Mouse (Mus musculus) common myeloid progenitor, adult 5-6 weeks (primary cell): ENCODE measurements around the gene Zfp719. TPM values are rescaled to one million over a fixed set of nuclear protein-coding genes. Genes with fewer than 3 reads are reported as not detected.

ENCODE experiments used
- ATAC-seq: replicated peaks from 2 replicates; pipeline ENCODE4 v1.8.0; 2016; ENCODE audit warnings: low read depth, mild to moderate bottlenecking, moderate TSS enrichment, inconsistent platforms; ENCODE audit not compliant: poor library complexity, severe bottlenecking
- total RNA-seq: library from RNA; stranded (forward); fragments of 200-1000, 187-1606 nt; gene quantifications from 2 replicates; pipeline ENCODE4 v1.2.3, GENCODE M21; 2017

Gene Zfp719
- total RNA-seq, 1 experiment from 2014 or later: 7.8 TPM

GRCm38 (mm10) chr7:43606896-43607742 lies 27.7 kb downstream of the Zfp719 start, which contains the start of gene Zfp819:
Gene Zfp819 (plus strand): TSS chr7:43607169.
- peak; percentile 78 for ATAC-seq

- peak; percentile 64 for ATAC-seq
These were observed 28.4 kb downstream of the Zfp719 start for GRCm38 (mm10) chr7:43607743-43608287.

GRCm38 (mm10) chr7:43608316-43608824 lies 29.0 kb downstream of the Zfp719 start:
- ATAC-seq: no peak

- peak; percentile 58; the same call in 1 of the 2 replicates for ATAC-seq
These were observed 34.6 kb downstream of the Zfp719 start for GRCm38 (mm10) chr7:43613816-43614551.

GRCm38 (mm10) chr7:43622927-43623326 lies 43.5 kb downstream of the Zfp719 start:
- 0 out of 2 replicates have a peak, but pooled peaks have one; percentile 29 for ATAC-seq

GRCm38 (mm10) chr7:43623819-43624218 lies 44.4 kb downstream of the Zfp719 start:
- ATAC-seq: no peak

GRCm38 (mm10) chr7:43625065-43625464 lies 45.7 kb downstream of the Zfp719 start:
- no peak for ATAC-seq

GRCm38 (mm10) chr7:43625794-43626422 lies 46.5 kb downstream of the Zfp719 start:
- no peak for ATAC-seq

GRCm38 (mm10) chr7:43633940-43634339 lies 54.5 kb downstream of the Zfp719 start:
- no peak for ATAC-seq

GRCm38 (mm10) chr7:43634500-43634899 lies 55.1 kb downstream of the Zfp719 start, which contains the start of gene Ceacam18:
Gene Ceacam18 (plus strand): TSS chr7:43634707.
- no peak for ATAC-seq

GRCm38 (mm10) chr7:43636194-43636593 lies 56.8 kb downstream of the Zfp719 start:
- peak; percentile 84 for ATAC-seq

GRCm38 (mm10) chr7:43637118-43637517 lies 57.7 kb downstream of the Zfp719 start:
- ATAC-seq: no peak; the same call in 1 of the 2 replicates

- ATAC-seq: peak; percentile 72
These were observed 63.2 kb downstream of the Zfp719 start for GRCm38 (mm10) chr7:43642587-43642986.

Other genes with a start within 250 kb of the Zfp719 start
- 18.8 and 22.1 TPM in 2 replicates for gene Siglecf, start 228.3 kb upstream of the Zfp719 start, total RNA-seq
- gene Siglecg, start 171.4 kb upstream of the Zfp719 start, total RNA-seq: 1.6 TPM in 2 replicates
- gene Lim2, start 151.9 kb upstream of the Zfp719 start, total RNA-seq: 1.4 TPM in 1 of 2 replicates, not detected in the other
- 154 and 175 TPM in 2 replicates for gene Nkg7, start 142.5 kb upstream of the Zfp719 start, total RNA-seq
- 2.9 TPM in 1 of 2 replicates, not detected in the other for gene Cldnd2, start 138.8 kb upstream of the Zfp719 start, total RNA-seq
- 481 and 496 TPM in 2 replicates for gene Etfb, start 135.5 kb upstream of the Zfp719 start, total RNA-seq
- 2.6 and 8.0 TPM in 2 replicates for gene Gm45233, start 135.5 kb upstream of the Zfp719 start, total RNA-seq
- 3.9 and 8.6 TPM in 2 replicates for gene Vsig10l, start 116.5 kb upstream of the Zfp719 start, total RNA-seq
- not detected in 2 replicates for gene Iglon5, start 89.5 kb upstream of the Zfp719 start, total RNA-seq
- gene 4931406B18Rik, start 73.7 kb upstream of the Zfp719 start, total RNA-seq: not detected in 2 replicates
- gene Cd33, start 35.2 kb upstream of the Zfp719 start, total RNA-seq: 3.9 and 5.8 TPM in 2 replicates
- gene Zfp658, start 17.4 kb upstream of the Zfp719 start, total RNA-seq: 1.4 and 1.5 TPM in 2 replicates
- 0.09 TPM in 1 of 2 replicates, not detected in the other for gene Zfp819, start 27.6 kb downstream of the Zfp719 start, total RNA-seq
- gene Ceacam18, start 55.1 kb downstream of the Zfp719 start, total RNA-seq: not detected in 2 replicates
- 0.64 and 0.82 TPM in 2 replicates for gene Siglece, start 80.6 kb downstream of the Zfp719 start, total RNA-seq
- gene Ctu1, start 92.4 kb downstream of the Zfp719 start, total RNA-seq: 8.1 and 9.3 TPM in 2 replicates
- not detected in 2 replicates for gene Klk14, start 110.8 kb downstream of the Zfp719 start, total RNA-seq
- not detected in 2 replicates for gene Klk13, start 133.0 kb downstream of the Zfp719 start, total RNA-seq
- gene Klk12, start 189.3 kb downstream of the Zfp719 start, total RNA-seq: not detected in 2 replicates
- not detected in 2 replicates for gene Klk11, start 195.0 kb downstream of the Zfp719 start, total RNA-seq
- gene Klk10, start 201.4 kb downstream of the Zfp719 start, total RNA-seq: not detected in 2 replicates
- not detected in 2 replicates for gene Klk9, start 212.3 kb downstream of the Zfp719 start, total RNA-seq
- 29.0 and 33.0 TPM in 2 replicates for gene Klk8, start 218.0 kb downstream of the Zfp719 start, total RNA-seq
- not detected in 2 replicates for gene Klk7, start 231.7 kb downstream of the Zfp719 start, total RNA-seq
- gene Klk6, start 244.9 kb downstream of the Zfp719 start, total RNA-seq: not detected in 2 replicates